Mouse (Mus musculus) C2C12 (cell line): ENCODE results near the gene Atraid. TPM values are rescaled to one million over a fixed set of nuclear protein-coding genes. Genes with fewer than 3 reads are reported as not detected.

Experiments used
- H3K27me3 ChIP-seq: one replicate; pipeline ENCODE4 v1.6.1; 2011; ENCODE audit not compliant: control insufficient read depth, insufficient read depth, insufficient read length
- H3K36me3 ChIP-seq: one replicate; pipeline ENCODE4 v1.6.1; 2011; ENCODE audit not compliant: control insufficient read depth, insufficient read depth
- H3K4me3 ChIP-seq: one replicate; pipeline ENCODE4 v1.5.1; 2011; ENCODE audit warnings: mild to moderate bottlenecking, control low read depth; ENCODE audit not compliant: poor library complexity, insufficient read depth, severe bottlenecking
- H3K79me2 ChIP-seq: one replicate; pipeline ENCODE4 v1.6.1; 2011; ENCODE audit not compliant: control insufficient read depth, insufficient read depth
- H3K79me3 ChIP-seq: one replicate; pipeline ENCODE4 v1.6.1; 2011; ENCODE audit warnings: low read depth, control low read depth
- H3ac ChIP-seq: one replicate; pipeline ENCODE3; 2011; ENCODE audit warnings: low read depth; ENCODE audit not compliant: control insufficient read depth, insufficient read length
- CEBPB ChIP-seq: IDR thresholded peaks from one replicate; pipeline ENCODE4 v1.6.1; 2011; ENCODE audit warnings: low read depth, mild to moderate bottlenecking, control low read depth, moderate library complexity
- CTCF ChIP-seq: IDR thresholded peaks from one replicate; pipeline ENCODE4 v1.5.1; 2011; ENCODE audit not compliant: control insufficient read depth, insufficient read depth, insufficient read length
- FOSL1 ChIP-seq: IDR thresholded peaks from one replicate; pipeline ENCODE4 v1.8.0; 2011; ENCODE audit warnings: mild to moderate bottlenecking, low read length; ENCODE audit not compliant: poor library complexity, insufficient read depth, severe bottlenecking
- MAX ChIP-seq: IDR thresholded peaks from one replicate; pipeline ENCODE4 v1.6.1; 2011; ENCODE audit warnings: mild to moderate bottlenecking, control low read depth
- MYOD1 ChIP-seq: IDR thresholded peaks from one replicate; pipeline ENCODE4 v1.6.1; 2011; ENCODE audit warnings: low read depth; ENCODE audit not compliant: control insufficient read depth, insufficient read length
- MYOG ChIP-seq: IDR thresholded peaks from one replicate; pipeline ENCODE4 v1.6.1; 2011; ENCODE audit not compliant: control insufficient read depth, insufficient read length; ENCODE audit errors: extremely low read depth
- USF1 ChIP-seq: IDR thresholded peaks from one replicate; pipeline ENCODE4 v1.6.1; 2011; ENCODE audit warnings: low read depth, mild to moderate bottlenecking, control low read depth, moderate library complexity
- polyA plus RNA-seq: library from polyadenylated mRNA; unstranded; fragments of >200 nt; fragmentation: generic; extraction: Trizol; gene quantifications from one replicate; pipeline ENCODE4 v1.2.1, GENCODE M21; 2012; ENCODE audit warnings: missing spikeins

Gene Atraid
- polyA plus RNA-seq, 1 experiment, result 70.7 TPM

DNA sequence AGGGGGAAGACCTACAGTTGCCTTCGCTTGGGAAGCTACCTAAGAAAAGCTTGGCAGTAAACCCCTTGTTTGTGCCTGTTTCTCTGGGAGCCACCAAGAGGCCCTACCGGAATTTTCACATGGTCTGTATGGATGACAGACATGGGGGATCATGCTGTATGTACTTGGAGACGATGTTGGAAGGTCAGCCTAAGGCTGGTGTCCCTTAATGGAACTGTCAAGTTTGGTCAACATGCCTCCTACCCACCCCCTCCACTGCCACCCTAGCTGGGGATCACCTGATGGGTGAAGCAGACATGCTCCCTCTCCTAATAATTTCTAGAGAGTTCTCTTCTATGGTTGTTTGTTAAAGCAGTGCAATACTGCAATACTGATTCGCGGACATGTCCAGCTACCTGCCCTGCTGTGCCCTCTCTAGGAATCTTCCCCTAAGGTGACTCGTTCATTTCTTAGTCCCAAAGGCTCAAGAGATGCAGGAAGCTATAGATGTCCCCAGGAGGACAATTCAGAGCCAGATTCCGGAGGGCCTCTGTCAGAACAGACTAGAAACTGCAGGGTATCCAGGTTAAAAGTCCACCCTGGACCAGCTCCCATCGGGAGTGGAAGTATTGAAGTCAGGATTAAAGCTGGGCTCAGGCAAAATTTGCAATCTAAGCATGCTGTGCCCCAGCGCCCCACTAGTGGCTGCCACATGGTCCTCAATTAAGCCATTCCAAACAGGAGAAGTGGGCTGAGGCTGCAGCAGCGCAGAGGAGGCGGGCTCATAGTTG, 47.8 kb downstream of the Atraid start:
- no peak for TF ChIP-seq CTCF
- TF ChIP-seq USF1, result no peak
- no peak for TF ChIP-seq FOSL1
- TF ChIP-seq MYOG, result no peak
- no peak for TF ChIP-seq MAX
- TF ChIP-seq CEBPB, result no peak
- TF ChIP-seq MYOD1, result no peak
- Histone ChIP-seq H3ac (no peak overlapping the region), H3K79me2 (no peaks in the 10 kb centered on the region), H3K79me3 (no peaks in the 10 kb centered on the region), H3K36me3 (no peaks in the 10 kb centered on the region), H3K27me3 (peaks cover 31% of the 10 kb centered on the region), H3K4me3 (no peak overlapping the region)

Other genes starting within 250 kb of the Atraid start
- 12.0 TPM for gene Mapre3, start 233.7 kb upstream of the Atraid start, polyA plus RNA-seq
- gene Tmem214, start 180.3 kb upstream of the Atraid start, polyA plus RNA-seq, result 46.1 TPM
- 5.2 TPM for gene Agbl5, start 159.6 kb upstream of the Atraid start, polyA plus RNA-seq
- 348 TPM for gene Ost4, start 140.5 kb upstream of the Atraid start, polyA plus RNA-seq
- gene Emilin1, start 134.9 kb upstream of the Atraid start, polyA plus RNA-seq, result 9.9 TPM
- 16.2 TPM for gene Khk, start 126.9 kb upstream of the Atraid start, polyA plus RNA-seq
- gene Cgref1, start 102.7 kb upstream of the Atraid start, polyA plus RNA-seq, result 8.2 TPM
- gene Preb, start 88.0 kb upstream of the Atraid start, polyA plus RNA-seq, result 108 TPM
- 0.07 TPM for gene Tcf23, start 79.7 kb upstream of the Atraid start, polyA plus RNA-seq
- 11.6 TPM for gene Slc5a6, start 612 bp downstream of the Atraid start, polyA plus RNA-seq
- 64.9 TPM for gene Cad, start 6.5 kb downstream of the Atraid start, polyA plus RNA-seq
- gene Dnajc5g, start 58.0 kb downstream of the Atraid start, polyA plus RNA-seq, result not detected
- gene Slc30a3, start 59.9 kb downstream of the Atraid start, polyA plus RNA-seq, result 0.71 TPM
- gene Trim54, start 68.4 kb downstream of the Atraid start, polyA plus RNA-seq, result 6.5 TPM
- gene Ucn, start 90.5 kb downstream of the Atraid start, polyA plus RNA-seq, result not detected
- 35.6 TPM for gene Mpv17, start 105.9 kb downstream of the Atraid start, polyA plus RNA-seq
- gene Gm29609, start 131.6 kb downstream of the Atraid start, polyA plus RNA-seq, result 2.9 TPM
- gene Gtf3c2, start 131.8 kb downstream of the Atraid start, polyA plus RNA-seq, result 36.9 TPM
- gene Snx17, start 144.9 kb downstream of the Atraid start, polyA plus RNA-seq, result 115 TPM
- gene Eif2b4, start 145.1 kb downstream of the Atraid start, polyA plus RNA-seq, result 46.8 TPM
- gene Zfp513, start 154.0 kb downstream of the Atraid start, polyA plus RNA-seq, result 20.9 TPM
- 159 TPM for gene Ppm1g, start 172.4 kb downstream of the Atraid start, polyA plus RNA-seq
- 59.1 TPM for gene Nrbp1, start 192.6 kb downstream of the Atraid start, polyA plus RNA-seq
- gene Gm9970, start 192.9 kb downstream of the Atraid start, polyA plus RNA-seq, result 0.09 TPM
- 0.88 TPM for gene Krtcap3, start 203.4 kb downstream of the Atraid start, polyA plus RNA-seq
- gene Ift172, start 242.8 kb downstream of the Atraid start, polyA plus RNA-seq, result 10.7 TPM
- 17.7 TPM for gene Fndc4, start 247.8 kb downstream of the Atraid start, polyA plus RNA-seq
- not detected for gene Gckr, start 249.1 kb downstream of the Atraid start, polyA plus RNA-seq